Mouse (Mus musculus) bone marrow, adult 2 months (tissue): ENCODE data around the gene Ccdc9b. TPM values are rescaled to one million over a fixed set of nuclear protein-coding genes. Genes with fewer than 3 reads are reported as not detected.

Source experiments
- H3K27ac ChIP-seq: fragments of 200-500 bp; 2 replicates; pipeline ENCODE4 v1.5.1; 2012; ENCODE audit warnings: low read depth, mild to moderate bottlenecking, control low read depth, inconsistent platforms, low read length; ENCODE audit not compliant: control insufficient read depth, poor library complexity, insufficient read depth
- H3K4me1 ChIP-seq: fragments of 200-500 bp; 2 replicates; pipeline ENCODE4 v1.6.1; 2011; ENCODE audit warnings: low read length; ENCODE audit not compliant: control insufficient read depth, insufficient read depth
- H3K4me3 ChIP-seq: fragments of 200-500 bp; replicated peaks from 2 replicates; pipeline ENCODE3; 2011; ENCODE audit warnings: mild to moderate bottlenecking, low read depth, low read length, control low read depth; ENCODE audit not compliant: control insufficient read depth
- CTCF ChIP-seq: fragments of 200-500 bp; IDR thresholded peaks from 2 replicates; pipeline ENCODE4 v1.5.1; 2011; ENCODE audit warnings: low read length, control low read depth; ENCODE audit not compliant: control insufficient read depth, insufficient read depth
- POLR2A ChIP-seq: fragments of 200-500 bp; IDR thresholded peaks from 2 replicates; pipeline ENCODE4 v1.6.1; 2011; ENCODE audit warnings: low read depth, mild to moderate bottlenecking, control low read depth, low read length, borderline replicate concordance; ENCODE audit not compliant: control insufficient read depth
- WGBS: fragments of 180-500 bp; shearing (Covaris S2); methylation state at CpG from one replicate; pipeline ENCODE4 v1.1.7; 2018; 5-methylcytosine and 5-hydroxymethylcytosine counted together
- polyA plus RNA-seq: library from polyadenylated mRNA; stranded (reverse); fragments of >200 nt; gene quantifications from 2 replicates; pipeline ENCODE4 v1.2.4, GENCODE M21; 2011; ENCODE audit warnings: low replicate concordance; ENCODE audit not compliant: missing spikeins, insufficient read depth, insufficient read length

The Ccdc9b gene
- polyA plus RNA-seq, 1 experiment, result 3.5 TPM

GRCm38 (mm10) chr2:118761358-118761757 is 1.1 kb downstream of the Ccdc9b start:
- H3K27ac ChIP-seq, result no peak overlapping the region; the same call in 1 of the 2 replicates
- H3K4me1 ChIP-seq, result peaks cover 2% of the 10 kb centered on the region
- peak; percentile 20; the same call in 1 of the 2 replicates for TF ChIP-seq CTCF
- TF ChIP-seq POLR2A, result no peak
- no peak overlapping the region for H3K4me3 ChIP-seq
- 89% methylated on average over 12 of the region's 12 CpGs for WGBS

- TF ChIP-seq POLR2A, result no peak
- no peak for TF ChIP-seq CTCF
- H3K4me1 ChIP-seq, result peaks cover 2% of the 10 kb centered on the region; the same call in 1 of the 2 replicates
- WGBS, result 89% methylated on average over 11 of the region's 11 CpGs
Observed at GRCm38 (mm10) chr2:118760311-118761025, 2.0 kb downstream of the Ccdc9b start.

GRCm38 (mm10) chr2:118759828-118760227 is 2.6 kb downstream of the Ccdc9b start:
- H3K4me3 ChIP-seq, result no peak overlapping the region
- TF ChIP-seq POLR2A, result no peak
- TF ChIP-seq CTCF, result peak; percentile 90
- WGBS, result 7% methylated on average over 8 of the region's 8 CpGs
- no peak overlapping the region for H3K27ac ChIP-seq
- peaks cover 2% of the 10 kb centered on the region; the same call in 1 of the 2 replicates for H3K4me1 ChIP-seq

More at GRCm38 (mm10) chr2:118760311-118761025, 2.0 kb downstream of the Ccdc9b start:
- Histone ChIP-seq H3K27ac (no peak overlapping the region), H3K4me3 (no peak overlapping the region)

GRCm38 (mm10) chr2:118756103-118756502 is 6.4 kb downstream of the Ccdc9b start:
- Histone ChIP-seq H3K27ac (no peak overlapping the region), H3K4me1 (0 out of 2 replicates have a peak, but pooled peaks cover 1% of the 10 kb centered on the region), H3K4me3 (no peak overlapping the region)
- WGBS, result 56% methylated on average over 4 of the region's 4 CpGs
- TF ChIP-seq CTCF (no peak), POLR2A (no peak)

GRCm38 (mm10) chr2:118755407-118755806 is 7.1 kb downstream of the Ccdc9b start:
- WGBS, result 70% methylated on average over 6 of the region's 6 CpGs
- Histone ChIP-seq H3K27ac (no peak overlapping the region), H3K4me3 (no peak overlapping the region), H3K4me1 (peaks cover 1% of the 10 kb centered on the region; the same call in 1 of the 2 replicates)
- no peak for TF ChIP-seq POLR2A
- TF ChIP-seq CTCF, result no peak

- peaks cover 1% of the 10 kb centered on the region; the same call in 1 of the 2 replicates for H3K4me1 ChIP-seq
Observed at GRCm38 (mm10) chr2:118754143-118754542, 8.3 kb downstream of the Ccdc9b start.

GRCm38 (mm10) chr2:118752792-118753108 is 9.7 kb downstream of the Ccdc9b start:
- H3K4me3 ChIP-seq, result no peak overlapping the region
- TF ChIP-seq CTCF (no peak), POLR2A (no peak)
- no peaks in the 10 kb centered on the region; the same call in 1 of the 2 replicates for H3K4me1 ChIP-seq
- H3K27ac ChIP-seq, result peak overlapping the region; percentile 2; the same call in 1 of the 2 replicates
- WGBS, result 55% methylated on average over 4 of the region's 4 CpGs

More at GRCm38 (mm10) chr2:118754143-118754542, 8.3 kb downstream of the Ccdc9b start:
- no peak overlapping the region for H3K4me3 ChIP-seq
- TF ChIP-seq CTCF (no peak), POLR2A (no peak)
- 84% methylated on average over 5 of the region's 5 CpGs for WGBS
- H3K27ac ChIP-seq, result no peak overlapping the region

- peak overlapping the region; percentile 2 for H3K27ac ChIP-seq
- H3K4me1 ChIP-seq, result no peaks in the 10 kb centered on the region; the same call in 1 of the 2 replicates
- no peak overlapping the region for H3K4me3 ChIP-seq
- 77% methylated on average over 16 of the region's 16 CpGs for WGBS
- no peak for TF ChIP-seq CTCF
- TF ChIP-seq POLR2A, result no peak
Observed at GRCm38 (mm10) chr2:118751896-118752791, 10.3 kb downstream of the Ccdc9b start.
